Mouse (Mus musculus) embryo, embryonic 9.5 days (tissue): Measurements from ENCODE around the gene Rcn3.
"Not testable (repeated sequence)": the region's sequence is repeated elsewhere in the genome, so short reads cannot be mapped to it uniquely, and the experiment has no call there.

Experiments
- DNase-seq: peaks from one replicate; pipeline ENCODE4 v3.0.0-alpha.2; 2017; ENCODE audit errors: extremely low spot score

The Rcn3 gene

DNA sequence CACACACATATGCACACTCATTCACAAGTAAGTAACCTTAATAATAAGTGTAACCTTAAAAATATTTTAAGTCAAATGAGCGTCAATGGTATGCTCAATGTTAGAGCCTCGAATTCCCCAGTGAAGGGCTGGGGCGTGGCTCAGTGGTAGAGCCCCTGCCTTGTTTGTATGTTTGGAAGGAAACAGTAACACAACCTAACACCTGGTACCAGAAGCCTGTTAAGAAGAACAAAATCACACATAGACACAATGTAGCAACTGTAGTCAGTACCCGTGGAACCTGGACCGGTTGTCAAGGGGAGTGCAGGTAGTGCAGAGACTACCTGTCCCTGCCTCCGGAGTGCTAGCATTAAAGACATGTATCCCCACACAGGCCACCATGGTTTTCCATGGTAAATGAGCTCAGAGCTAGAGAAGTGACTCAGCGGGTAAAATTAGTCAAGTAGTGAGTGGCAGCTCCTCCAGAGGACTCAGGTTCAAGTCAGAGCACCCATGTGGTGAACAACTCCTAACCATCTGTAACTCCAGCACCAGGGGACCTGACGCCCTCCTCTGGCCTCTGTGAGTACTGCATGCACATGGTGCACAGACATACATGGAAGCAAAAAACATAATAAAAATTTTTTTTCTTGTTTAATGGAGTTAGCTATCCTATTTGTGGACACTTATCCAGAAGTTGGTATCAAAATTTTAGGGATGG, 6.7 kb upstream of the Rcn3 start:
- DNase-seq = no peak

DNA sequence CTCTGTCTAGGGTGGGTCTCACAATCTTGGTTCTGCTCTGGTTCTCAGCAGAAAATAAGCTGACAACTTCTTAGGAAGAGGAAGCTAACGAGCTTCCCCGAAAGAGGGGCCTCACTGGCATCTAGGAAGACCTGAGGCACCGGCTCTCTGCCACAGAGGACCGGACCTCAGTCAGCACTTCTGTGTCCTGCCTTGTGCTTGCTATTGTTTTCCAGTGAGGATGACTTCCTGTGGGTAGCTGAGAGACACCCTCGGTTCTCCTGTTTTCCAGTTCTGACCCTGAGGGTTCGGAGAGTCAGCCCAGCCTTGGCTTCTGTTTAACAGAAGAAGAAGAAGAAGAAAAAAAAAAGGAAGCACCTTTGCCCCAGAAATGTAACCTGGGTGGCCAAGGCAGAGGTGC, 5.5 kb upstream of the Rcn3 start:
- no peak for DNase-seq

DNA sequence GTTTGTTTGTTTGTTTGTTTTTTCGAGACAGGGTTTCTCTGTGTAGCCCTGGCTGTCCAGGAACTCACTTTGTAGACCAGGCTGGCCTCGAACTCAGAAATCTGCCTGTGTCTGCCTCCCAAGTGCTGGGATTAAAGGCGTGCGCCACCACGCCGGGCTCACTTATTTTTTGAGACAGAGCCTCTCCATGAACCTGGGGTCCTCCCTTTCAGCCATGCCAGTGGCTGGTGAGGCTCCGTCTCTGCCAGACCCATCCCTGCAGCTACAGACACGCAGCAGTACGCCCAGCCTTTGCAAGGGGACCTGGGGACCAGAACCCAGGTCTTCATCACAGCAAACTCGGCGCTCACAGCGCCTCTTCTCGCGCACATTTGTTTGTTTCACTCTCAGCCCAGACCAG, 3.9 kb upstream of the Rcn3 start:
- DNase-seq = not testable (repeated sequence)

DNA sequence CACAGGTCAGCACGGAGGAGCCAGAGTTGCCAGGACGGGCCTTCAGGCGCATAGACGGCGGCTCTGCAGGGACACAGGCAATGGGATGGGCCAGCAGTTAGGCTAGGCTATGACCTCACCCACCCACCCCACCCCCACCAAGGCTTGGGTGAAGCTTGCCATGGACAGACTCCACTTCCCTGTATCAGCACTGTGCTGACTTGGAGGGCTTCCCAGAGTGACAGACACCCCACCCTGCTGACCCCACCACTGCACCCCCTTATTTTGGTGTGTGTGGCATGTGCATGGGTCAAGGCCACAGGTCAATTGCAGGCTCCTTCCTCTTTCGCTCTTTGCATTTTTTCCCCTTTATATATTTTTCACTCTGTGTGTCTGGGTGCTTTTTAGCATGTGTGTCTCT, 3.3 kb upstream of the Rcn3 start:
- DNase-seq = no peak

DNA sequence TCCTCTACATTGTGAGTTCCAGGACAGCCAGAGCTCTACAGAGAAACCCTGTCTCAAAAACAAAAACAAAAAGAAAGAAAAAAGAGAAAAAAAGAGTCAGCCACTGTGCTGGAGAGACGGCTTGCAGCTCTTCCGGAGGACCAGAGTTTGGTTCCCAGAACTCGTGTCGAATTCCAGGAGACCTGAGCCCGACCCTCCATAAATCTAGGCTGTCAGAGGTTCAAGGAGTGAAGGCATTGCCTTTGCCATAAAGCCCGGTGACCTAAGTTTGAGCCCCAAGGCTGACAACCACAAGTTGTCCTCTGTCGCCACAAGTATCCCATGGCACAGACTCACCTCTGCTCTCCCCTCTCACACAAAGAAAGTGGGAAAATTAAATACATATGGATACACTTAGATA, 2.1 kb upstream of the Rcn3 start:
- DNase-seq = peak; percentile 41

DNA sequence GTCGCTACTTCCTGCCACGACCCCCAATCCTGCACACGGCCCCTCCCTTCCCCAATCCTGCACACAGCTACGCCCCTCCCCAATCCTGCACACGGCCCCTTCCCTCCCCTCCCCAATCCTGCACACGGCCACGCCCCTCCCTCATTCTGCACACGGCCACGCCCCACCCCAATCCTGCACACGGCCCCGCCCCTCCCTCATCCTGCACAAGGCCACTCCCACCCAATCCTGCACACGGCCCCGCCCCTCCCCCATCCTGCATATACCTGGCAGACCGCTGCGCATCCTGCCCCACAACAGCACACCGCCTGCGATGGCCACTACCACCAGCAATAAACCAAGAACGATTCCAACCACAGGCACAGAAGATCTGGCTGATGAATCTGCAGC, 1.5 kb upstream of the Rcn3 start:
- DNase-seq = peak; percentile 62

DNA sequence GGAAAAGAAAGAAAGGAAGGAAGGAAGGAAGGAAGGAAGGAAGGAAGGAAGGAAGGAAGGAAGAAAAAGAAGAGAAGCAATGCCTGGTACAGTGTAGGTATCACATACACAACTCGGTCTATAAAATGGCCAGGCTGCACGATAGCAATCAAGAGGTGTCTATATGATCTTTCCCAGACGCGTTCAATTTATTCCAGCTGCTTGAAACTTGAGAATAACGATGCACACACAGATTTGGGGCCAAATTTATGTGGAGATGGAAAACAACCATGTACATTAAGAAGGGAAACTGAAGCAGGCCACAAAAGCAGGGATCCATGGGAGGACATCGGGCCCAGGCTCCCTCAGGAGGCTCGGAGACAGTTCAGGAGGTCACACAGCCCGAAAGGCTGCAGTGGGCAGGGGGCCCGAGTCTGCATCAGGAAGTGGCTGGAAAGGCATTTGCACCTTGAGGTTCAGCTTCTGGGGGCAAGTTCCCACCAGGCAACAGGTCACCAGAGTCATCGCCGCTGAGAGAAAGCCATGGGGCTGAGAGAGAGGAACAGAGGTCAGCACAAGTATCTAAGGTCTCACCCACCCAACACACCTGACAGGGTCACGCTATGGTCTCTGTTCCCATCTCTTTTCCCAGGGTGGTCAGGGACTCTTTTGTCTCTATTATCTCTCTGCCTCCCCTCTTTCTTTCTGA, 951 bp upstream of the Rcn3 start:
- peak; percentile 40 for DNase-seq

DNA sequence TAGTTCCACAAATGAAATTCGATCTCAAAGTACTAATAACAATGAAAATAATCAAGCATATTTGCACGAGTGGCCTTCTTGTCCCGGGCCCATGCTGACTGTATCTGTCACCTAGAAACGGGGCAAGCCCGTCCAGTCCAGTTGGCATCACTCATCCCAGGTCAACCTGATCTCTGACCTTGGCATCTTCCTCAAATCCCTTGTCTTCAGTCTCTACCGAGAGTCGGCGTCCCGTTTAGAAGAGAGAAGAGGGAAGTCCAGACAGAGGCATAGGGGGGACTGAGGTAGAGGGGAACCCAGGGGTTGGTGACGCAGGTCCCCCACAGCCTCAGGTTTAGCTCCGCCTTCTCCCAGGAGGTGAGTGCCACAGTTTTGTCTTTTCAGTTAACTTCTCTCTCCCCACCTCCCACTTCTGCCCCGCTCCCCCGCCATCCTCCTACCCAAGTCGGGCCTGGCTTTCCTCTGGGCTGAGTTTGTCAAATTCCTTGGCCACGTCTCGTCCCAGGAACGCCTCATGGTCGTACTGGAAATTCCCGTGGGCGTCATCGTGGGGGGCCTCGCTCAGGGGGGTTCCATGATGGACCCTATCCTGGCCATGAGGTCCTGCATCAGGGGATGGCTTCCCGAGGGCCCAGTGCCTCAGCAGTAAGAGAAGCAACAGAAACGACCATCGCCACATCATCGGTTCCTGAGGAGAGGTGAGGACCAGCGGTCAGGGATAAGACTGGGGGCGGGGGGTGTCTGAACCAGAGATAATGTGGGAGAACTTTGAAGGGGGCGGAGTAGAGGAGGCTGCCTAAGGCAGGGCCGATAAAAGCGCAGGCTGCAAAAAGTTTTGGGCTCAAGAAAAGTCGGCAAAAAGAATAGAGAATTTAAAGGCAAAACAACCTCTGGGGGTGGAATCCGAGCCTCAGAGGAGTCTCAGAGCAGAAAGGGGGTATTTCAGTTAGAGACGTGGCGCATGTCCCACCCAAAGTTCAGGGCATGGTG, 725 bp downstream of the Rcn3 start:
- DNase-seq = peak; percentile 34

DNA sequence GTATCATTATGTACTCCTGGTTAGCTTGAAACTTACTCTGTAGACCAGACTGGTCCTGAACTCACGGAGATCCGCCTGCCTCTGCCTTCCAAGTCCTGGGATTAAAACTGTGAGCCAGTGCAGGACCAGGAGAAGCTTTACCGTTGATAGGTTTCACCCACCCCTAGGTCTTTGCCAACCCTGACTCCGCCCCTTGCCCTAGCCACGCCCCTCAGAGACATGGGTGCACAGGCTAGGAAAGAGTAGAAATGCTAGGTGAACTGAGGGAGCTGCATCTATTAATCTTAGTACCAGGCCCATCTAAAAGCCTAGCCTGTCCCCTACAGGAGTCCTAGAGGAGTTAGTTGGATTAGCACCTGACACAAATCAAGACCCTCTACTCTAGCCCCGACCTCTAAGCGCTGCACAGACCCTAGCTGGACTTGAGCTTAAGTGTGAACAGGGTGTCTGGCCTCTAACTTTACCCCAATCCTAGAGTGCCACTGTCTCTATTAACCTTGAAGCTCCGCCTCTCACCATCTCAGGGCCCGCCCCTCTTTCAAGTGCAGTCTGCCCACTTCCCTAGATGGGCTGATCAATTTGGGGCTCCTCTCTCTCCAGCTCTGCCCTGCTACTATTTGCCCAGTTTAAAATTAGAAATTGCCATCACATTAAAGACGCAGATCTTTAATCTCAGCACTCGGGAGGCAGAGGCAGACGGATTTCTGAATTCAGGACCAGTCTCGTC, 1.6 kb downstream of the Rcn3 start:
- no peak for DNase-seq

DNA sequence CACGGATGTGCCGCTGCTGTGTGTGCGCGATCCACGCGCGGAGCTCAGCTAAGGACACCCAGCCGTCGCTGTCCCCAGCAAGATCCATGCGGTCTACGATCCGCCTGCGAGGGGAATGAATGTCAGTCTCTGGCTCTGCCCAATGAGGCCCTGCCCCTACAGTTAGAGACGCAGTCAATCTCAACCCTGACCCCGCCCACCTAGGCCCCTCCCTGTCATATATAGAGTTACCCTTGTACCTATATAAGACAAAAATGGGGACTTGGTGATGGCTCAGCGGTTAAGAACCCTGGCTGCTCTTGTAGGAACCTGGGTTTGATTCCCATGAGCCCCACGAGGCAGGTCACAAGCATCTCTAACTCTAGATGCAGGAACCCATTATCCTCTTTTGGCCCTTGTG, 3.4 kb downstream of the Rcn3 start:
- DNase-seq = no peak

DNA sequence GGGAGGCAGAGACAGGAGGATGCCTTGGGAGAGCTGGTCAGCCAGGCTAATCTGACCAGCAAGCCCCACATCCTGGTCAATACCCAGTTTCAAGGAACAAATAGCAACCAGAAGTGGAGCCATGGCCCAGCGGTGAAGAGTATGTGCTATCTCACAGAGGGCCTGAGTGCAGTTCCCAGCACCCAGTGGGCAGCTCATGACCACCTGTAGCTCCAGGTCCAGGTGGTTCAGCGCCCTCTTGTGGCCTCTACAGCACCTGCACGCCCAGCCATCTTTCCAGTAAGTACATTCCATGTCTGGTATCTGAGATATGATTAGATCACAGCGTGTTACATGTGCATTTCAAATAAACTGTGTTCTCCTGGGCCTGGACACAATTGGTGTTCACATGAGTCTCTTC, 5.9 kb downstream of the Rcn3 start:
- no peak for DNase-seq

DNA sequence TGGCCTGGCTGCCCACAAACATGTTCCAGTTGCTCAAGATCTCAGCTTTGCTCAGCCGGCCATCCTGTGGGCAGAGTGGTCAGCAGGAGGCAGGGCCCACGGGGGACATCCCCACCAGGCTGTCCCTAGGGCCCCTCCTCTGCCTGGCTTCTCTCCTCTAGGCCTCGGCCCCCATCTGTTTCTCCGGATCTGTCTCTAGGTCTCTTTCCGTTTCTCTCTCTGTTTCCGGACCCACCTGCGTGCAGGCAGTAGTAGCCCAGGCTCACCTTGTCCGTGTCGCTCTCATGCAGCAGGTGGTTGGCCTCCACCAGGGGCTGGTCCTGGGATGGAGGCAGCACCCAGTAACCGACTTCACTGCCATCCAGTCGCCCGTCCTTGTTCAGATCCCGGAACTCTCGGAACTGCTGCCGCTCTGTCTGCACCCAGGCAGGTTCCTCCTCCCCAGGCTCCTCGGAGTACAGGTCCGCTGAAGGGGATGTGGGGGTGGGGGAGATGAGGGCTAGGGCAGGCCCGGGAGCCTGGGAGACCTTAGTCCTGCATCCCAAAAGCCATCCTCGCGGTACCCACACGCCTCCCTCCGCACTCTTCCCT, 8.6 kb downstream of the Rcn3 start:
- no peak for DNase-seq

DNA sequence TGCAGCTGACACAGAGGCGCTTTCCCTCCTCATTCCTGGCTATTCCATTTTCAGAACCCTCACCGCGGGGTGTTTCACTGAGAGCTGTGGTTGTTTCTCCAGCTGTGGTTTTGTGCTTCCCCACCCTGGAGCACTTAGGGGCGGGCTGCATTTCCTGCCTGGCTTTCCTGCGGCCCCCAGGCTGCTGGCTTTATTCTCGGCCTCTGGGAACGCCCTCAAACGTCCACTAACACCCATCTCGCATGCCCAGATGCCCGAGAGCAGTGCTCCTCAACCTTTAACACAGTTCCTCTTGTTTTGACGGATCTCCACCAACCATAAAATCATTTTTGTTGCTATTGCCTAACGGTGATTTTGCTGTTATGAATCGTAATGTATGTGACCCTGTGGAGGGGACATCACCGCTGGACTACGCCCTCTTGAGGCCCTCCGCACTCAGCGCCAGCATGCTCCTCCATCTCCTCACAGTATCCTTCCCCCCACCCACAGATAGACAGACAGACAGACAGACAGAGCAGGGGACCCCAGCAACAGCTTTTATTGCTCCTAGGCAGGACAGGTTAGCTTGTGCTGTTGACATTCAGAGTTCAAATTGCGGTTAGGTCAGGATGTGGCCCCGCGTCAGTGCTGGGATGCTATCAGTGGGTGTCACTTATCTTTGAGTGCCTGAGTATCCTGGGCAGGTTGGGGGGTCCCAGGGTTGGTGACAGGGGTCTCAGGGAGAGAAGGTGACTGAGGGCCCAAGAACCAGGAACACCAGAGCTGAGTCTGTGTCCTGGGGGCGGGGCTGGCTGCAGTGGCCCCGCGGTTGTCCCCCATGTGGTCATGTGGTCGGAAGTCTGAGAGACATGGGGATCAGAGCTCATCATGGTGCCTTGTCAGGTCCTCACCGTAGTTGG, 9.4 kb downstream of the Rcn3 start:
- DNase-seq = no peak

DNA sequence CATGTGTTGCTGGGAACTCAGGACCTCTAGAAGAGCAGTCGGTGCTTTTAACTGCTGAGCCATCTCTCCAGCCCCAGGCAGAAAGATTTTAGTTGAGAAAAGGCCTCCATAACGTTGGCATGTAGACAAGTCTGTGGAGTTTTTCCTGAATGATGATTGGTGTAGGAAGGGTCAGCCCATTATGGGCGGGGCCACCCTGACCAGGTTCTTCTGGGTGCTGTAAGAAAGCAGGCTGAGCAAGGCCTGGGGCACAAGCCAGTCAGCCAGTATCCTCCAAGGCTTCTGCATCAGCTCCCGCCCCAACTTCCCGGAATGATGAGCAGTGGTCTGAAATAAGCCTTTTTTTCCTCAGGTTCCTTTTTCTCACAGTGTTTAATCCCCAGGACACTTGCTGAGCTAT, 11.0 kb downstream of the Rcn3 start:
- no peak for DNase-seq

DNA sequence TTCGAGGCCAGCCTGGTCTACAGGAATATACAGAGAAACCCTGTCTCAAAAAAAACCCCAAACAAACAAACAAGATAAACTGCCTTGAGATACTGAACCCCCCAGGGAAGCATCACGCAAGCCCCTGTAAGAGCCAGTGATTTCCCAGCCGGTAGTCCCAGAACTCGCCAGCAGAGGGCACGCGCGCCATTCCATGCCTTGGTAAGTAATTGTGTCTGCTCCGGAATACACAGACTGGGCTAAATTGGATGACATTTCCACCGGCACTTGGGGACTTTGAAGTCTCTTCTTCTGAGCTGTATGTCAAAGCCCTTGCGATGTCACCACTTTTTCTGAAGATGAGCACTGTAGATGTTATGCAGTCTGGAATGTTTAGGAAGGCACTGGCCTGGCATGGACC, 12.2 kb downstream of the Rcn3 start:
- peak; percentile 92 for DNase-seq

DNA sequence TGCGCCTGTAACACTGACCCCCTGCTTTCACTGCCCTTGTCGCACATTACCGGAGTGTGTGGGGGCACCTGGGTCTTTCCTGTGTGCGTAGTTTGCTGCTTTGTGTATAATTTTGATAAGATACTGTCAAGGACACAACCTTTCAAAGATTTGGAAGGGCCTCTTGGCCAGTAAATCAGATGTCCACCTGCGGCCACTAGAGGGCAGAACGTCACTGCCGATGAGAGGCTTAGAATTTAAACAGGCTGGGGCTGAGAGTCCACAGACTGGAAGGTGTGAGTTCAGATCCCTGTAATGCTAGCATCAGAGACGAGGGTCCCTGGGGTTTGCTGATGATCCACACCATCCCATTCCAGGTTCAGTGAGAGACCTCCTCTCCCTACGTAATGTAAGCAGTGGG, 13.5 kb downstream of the Rcn3 start:
- DNase-seq = peak; percentile 71

DNA sequence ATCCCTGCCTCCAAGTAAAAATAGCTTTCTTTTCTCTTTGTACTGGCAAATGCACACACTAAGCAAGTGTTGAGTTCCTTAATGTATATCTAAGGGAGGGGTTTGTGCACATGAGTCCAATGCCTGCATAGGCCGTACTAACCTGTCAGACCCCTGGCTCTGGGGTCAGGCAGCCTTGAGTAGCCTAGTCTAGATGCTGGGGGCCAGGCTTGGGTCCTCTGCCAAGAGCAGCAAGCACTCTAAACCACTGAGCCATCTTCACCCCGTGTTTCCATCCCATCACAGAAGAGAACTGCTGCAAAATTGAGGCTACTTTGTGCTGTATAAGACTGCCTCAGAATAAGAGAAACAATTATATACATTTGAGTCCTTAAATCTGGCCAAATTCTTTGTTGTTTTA, 14.2 kb downstream of the Rcn3 start:
- DNase-seq = no peak

DNA sequence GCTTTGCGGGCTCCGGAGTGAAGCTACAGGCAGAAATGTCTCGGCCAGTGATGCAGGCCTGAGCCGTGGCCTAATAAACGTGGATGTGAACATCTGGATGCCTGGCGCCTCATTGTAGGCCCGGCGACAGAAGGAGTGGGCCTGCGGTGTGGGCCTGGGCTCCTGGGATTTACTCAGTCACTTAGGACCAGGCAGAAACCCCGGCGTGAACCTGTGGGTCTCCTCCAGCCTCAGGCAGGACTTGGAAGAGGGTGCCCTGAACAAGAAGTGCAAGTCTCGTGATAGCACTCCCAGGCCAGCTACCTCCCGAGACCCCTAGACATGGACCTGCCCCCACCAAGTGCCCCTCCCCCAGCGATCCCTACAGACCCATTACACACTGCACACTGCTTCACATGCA, 14.7 kb downstream of the Rcn3 start:
- no peak for DNase-seq

DNA sequence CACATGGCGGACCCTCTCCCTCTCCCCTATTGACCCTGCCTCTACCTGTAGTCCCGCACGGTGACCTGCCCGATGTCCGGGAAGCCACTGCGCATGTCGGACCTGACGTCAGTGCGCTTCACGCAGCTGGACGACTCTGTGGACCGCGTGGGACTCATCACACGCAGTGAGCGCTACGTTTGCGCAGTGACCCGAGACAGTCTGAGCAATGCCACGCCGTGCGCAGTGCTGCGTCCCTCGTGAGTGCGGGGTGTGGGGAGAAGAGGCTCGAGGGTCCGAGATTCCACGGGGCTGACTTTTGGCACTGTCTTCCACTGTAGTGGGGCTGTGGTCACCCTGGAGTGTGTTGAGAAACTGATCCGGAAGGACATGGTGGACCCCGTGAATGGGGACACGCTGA, 15.5 kb downstream of the Rcn3 start:
- no peak for DNase-seq

DNA sequence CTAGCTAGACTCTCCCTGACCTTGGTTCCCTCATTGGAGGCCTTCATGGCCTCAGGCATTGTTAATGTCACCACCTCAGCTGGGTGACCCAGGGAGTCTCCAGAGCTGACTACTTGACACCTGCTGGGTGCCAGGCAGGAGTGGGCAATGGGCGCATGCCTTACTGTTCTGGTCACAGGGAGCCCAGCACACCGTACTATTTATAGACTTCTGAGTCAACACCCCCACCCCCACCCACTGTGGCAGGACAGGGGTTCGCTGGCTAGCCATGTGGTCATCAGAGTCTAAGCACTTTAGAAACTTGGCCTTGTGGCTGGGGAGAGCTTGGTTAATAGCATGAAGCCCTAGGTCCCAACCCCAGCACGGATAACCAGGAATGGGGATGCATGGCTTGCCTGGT, 16.6 kb downstream of the Rcn3 start:
- DNase-seq = no peak

DNA sequence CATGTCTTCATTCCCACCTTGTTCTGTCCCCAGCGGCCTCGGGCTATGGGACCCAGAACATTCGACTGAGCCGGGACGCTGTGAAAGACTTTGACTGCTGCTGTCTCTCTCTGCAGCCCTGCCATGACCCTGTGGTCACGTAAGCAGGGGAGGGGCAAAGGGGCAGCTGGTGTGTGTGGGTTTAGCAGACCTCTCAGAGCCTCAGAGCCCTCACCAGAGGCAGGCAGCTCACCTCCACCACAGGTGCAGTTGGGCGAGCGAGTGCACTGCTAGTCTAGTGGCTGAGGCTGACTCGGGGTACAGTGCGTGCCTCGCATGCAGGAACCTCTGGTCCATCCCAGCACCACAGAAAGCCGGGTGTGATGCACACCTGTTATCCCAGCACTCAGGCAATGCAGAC, 18.1 kb downstream of the Rcn3 start:
- DNase-seq = no peak
